Mouse (Mus musculus) stomach, embryonic 16.5 days (tissue): Measurements from ENCODE around the gene Celsr1. TPM values are rescaled to one million over a fixed set of nuclear protein-coding genes. Genes with fewer than 3 reads are reported as not detected.

ENCODE experiments used
- ATAC-seq: fragments of 200-750 bp; cut with Nextera tagmentation; 2 replicates; pipeline ENCODE4 v1.8.0; 2017; ENCODE audit warnings: moderate number of reproducible peaks, moderate TSS enrichment; ENCODE audit not compliant: insufficient read depth, low FRiP score
- H3K27ac ChIP-seq: fragments of 300-500 bp; sonication (generic); 2 replicates; pipeline ENCODE4 v1.5.1; 2014; ENCODE audit warnings: low read length
- H3K27me3 ChIP-seq: fragments of 300-500 bp; sonication (generic); 2 replicates; pipeline ENCODE4 v1.6.1; 2014; ENCODE audit warnings: low read length, control low read depth, mixed read lengths; ENCODE audit not compliant: control insufficient read depth, insufficient read depth
- H3K36me3 ChIP-seq: fragments of 300-500 bp; sonication (generic); 2 replicates; pipeline ENCODE4 v1.6.1; 2014; ENCODE audit warnings: low read length; ENCODE audit not compliant: control insufficient read depth, insufficient read depth
- H3K4me1 ChIP-seq: fragments of 300-500 bp; sonication (generic); 2 replicates; pipeline ENCODE4 v1.6.1; 2014; ENCODE audit warnings: low read length, control low read depth, mixed read lengths; ENCODE audit not compliant: control insufficient read depth, insufficient read depth
- H3K4me2 ChIP-seq: fragments of 300-500 bp; sonication (generic); 2 replicates; pipeline ENCODE4 v1.6.1; 2014; ENCODE audit warnings: low read depth, low read length, mixed read lengths
- H3K4me3 ChIP-seq: fragments of 300-500 bp; sonication (generic); replicated peaks from 2 replicates; pipeline ENCODE4 v1.5.1; 2014; ENCODE audit warnings: mild to moderate bottlenecking, low read length
- H3K9ac ChIP-seq: fragments of 300-500 bp; sonication (generic); 2 replicates; pipeline ENCODE4 v1.6.1; 2014; ENCODE audit warnings: low read length
- H3K9me3 ChIP-seq: fragments of 300-500 bp; sonication (generic); replicated peaks from 2 replicates; pipeline ENCODE4 v1.6.1; 2016; ENCODE audit warnings: low read length, control low read depth; ENCODE audit not compliant: control insufficient read depth
- WGBS: fragments of 180-500 bp; shearing (Covaris S2); extraction: QIAGEN DNeasy Blood & Tissue Kit; methylation state at CpG from one replicate; pipeline ENCODE4 v1.1.7; 2014; 5-methylcytosine and 5-hydroxymethylcytosine counted together
- polyA plus RNA-seq: library from polyadenylated mRNA; unstranded; fragments of >200 nt; fragmentation: Nextera tagmentation; extraction: Ambion mirVana; gene quantifications from 2 replicates; pipeline ENCODE4 v1.2.1, GENCODE M21; 2015

The Celsr1 gene
- polyA plus RNA-seq, result 2.6 and 2.7 TPM in 2 replicates

DNA sequence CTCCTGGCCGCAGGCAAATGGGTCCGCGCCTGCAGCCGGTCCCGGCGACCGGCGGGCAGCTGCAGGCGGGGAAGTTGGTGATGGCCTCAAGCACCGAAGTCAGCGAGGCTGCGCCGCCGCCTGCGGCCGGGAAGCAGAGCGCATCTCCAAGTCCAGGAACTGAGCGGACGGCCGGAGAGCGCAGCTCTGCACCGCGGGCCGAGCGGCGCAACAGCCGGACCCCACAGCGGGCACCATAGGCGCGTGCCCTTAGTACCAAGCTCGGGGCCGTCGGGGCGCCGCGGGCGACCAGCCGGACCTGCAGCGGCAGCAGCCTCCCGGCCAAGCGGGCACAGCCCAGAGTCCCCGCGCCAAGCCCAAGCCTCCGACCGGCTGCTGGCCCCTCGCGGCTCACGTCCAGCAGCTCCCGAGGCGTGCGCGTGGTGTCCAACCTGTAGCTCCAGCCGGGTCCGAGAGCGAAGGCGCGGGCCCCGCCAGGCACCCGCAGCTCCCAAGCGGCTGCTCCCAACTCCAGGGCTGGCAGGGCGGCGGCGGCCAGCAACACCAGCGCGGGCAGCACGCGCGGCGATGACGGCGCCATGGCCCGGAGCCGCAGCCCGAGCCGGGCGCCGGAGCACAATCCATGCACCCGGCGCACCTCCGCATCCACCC, at the start of gene Celsr1:
Gene Celsr1, minus strand, starts transcription at position 587 of the 651 bp plus-strand sequence.
- peaks cover 8% of the 10 kb centered on the region for H3K9me3 ChIP-seq
- peak within 1 kb of the TSS; percentile 85 for H3K27ac ChIP-seq
- H3K9ac ChIP-seq, result peak within 1 kb of the TSS; percentile 81
- ATAC-seq, result no peak
- under 1% methylated on average over 77 of the region's 80 CpGs for WGBS
- 0 out of 2 replicates have a peak, but pooled peaks cover 17% of the 10 kb centered on the region for H3K36me3 ChIP-seq
- H3K4me3 ChIP-seq, result peak within 1 kb of the TSS; percentile 63
- H3K4me2 ChIP-seq, result peak within 1 kb of the TSS; percentile 81
- H3K4me1 ChIP-seq, result peaks cover 14% of the 10 kb centered on the region
- peaks cover 22% of the 10 kb centered on the region for H3K27me3 ChIP-seq

DNA sequence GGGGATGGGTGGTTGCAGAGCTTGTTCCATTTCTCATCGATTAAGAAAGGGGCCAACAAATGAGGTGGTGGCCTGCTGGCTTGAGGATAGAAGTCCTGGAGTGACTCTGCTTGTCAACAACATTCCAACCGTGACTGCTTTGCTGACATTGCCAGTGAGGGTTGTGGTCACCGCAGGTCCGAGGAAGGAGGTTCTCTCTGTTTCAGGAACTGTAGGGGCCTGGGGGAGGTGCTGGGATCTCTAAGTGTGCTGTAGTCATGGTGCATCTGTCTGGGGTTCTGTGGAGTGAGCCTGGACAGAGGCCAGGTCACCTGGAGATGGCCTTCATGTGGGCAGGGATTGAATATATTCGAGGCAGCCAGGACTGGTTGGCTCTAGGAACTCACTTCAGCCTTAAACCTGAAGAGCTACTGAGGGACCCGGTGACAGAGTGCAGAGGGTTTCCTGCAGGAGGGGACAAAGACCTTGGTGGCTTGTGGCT, 49.7 kb upstream of the Celsr1 start:
- Histone ChIP-seq H3K27ac (no peak overlapping the region), H3K36me3 (no peaks in the 10 kb centered on the region), H3K4me3 (no peak overlapping the region), H3K27me3 (no peaks in the 10 kb centered on the region), H3K4me2 (no peak overlapping the region), H3K4me1 (peaks cover 63% of the 10 kb centered on the region), H3K9me3 (no peaks in the 10 kb centered on the region), H3K9ac (no peak overlapping the region)
- WGBS, result 47% methylated on average over 6 of the region's 6 CpGs
- no peak for ATAC-seq

DNA sequence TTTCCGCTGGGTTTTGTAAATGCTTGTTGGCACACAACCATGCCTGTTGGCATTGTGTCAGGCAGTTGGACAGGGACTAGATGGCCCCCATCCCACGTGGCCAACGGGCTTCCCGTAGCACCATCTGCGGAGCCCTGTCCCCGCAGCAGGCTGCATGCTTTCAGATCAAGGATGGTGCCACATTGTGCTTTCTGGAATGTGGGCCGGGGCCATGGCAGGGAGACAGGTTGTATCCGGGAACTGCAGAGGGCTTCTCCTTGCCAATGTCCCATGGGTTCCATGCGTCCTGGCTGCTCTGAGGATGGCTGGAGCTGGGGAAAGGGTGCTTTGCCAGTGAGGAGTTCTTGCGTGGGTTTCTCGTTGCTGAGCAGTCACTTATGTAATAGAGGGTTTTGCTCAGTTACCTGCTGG, 49.0 kb upstream of the Celsr1 start:
- H3K9me3 ChIP-seq, result no peaks in the 10 kb centered on the region
- ATAC-seq, result no peak
- WGBS, result 87% methylated on average over 11 of the region's 11 CpGs
- peaks cover 57% of the 10 kb centered on the region for H3K4me1 ChIP-seq
- H3K36me3 ChIP-seq, result no peaks in the 10 kb centered on the region
- H3K9ac ChIP-seq, result no peak overlapping the region
- no peaks in the 10 kb centered on the region for H3K27me3 ChIP-seq
- no peak overlapping the region for H3K4me3 ChIP-seq
- no peak overlapping the region for H3K27ac ChIP-seq
- H3K4me2 ChIP-seq, result no peak overlapping the region

DNA sequence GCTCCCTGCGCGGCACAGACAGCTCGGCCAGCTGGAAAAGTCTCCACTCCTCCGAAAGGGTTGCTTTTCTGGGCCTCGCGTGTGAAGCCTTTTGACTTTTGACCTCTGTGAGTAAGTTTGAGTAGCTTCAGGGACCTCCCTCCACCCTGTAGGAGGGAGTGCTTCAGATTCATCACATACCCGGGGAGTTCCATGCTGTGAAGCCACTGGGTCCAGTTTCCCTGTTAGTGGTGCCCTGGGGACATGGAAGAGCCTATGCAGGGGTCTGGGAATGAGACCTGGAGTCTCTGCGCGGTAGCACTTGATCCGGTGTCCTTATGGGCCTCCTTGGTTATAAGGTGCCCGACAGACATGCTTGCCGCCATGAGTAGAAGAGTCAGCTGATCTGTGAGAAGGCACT, 48.1 kb upstream of the Celsr1 start:
- H3K9ac ChIP-seq, result no peak overlapping the region
- H3K9me3 ChIP-seq, result no peaks in the 10 kb centered on the region
- H3K4me1 ChIP-seq, result peaks cover 49% of the 10 kb centered on the region
- H3K27ac ChIP-seq, result no peak overlapping the region
- H3K27me3 ChIP-seq, result no peaks in the 10 kb centered on the region
- no peak for ATAC-seq
- no peak overlapping the region for H3K4me3 ChIP-seq
- H3K4me2 ChIP-seq, result no peak overlapping the region
- WGBS, result 70% methylated on average over 12 of the region's 12 CpGs
- H3K36me3 ChIP-seq, result no peaks in the 10 kb centered on the region

DNA sequence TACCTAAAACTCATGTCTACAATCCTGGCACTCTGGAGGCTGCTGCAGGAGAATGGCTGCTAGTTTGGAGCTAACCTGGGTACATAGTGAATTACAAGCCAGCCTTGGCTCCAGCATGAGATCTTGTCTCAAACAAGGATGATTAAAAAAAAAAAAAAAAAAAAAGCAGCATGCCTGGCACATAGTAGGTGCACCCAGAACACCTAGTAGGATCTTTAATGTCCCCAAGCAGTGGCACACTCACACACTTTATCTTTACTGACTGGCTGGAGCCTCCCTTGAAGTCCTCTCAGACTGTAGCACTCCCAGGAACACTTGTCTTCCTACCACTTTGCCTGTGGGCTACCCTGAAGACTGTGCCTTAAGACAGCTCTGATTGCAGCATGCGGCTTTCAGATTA, 46.8 kb upstream of the Celsr1 start:
- no peak overlapping the region for H3K27ac ChIP-seq
- H3K4me2 ChIP-seq, result no peak overlapping the region
- no peaks in the 10 kb centered on the region for H3K9me3 ChIP-seq
- no peak overlapping the region for H3K4me3 ChIP-seq
- ATAC-seq, result no peak
- no peaks in the 10 kb centered on the region for H3K36me3 ChIP-seq
- no peak overlapping the region for H3K9ac ChIP-seq
- H3K27me3 ChIP-seq, result no peaks in the 10 kb centered on the region
- 95% methylated on average over 1 of the region's 1 CpGs for WGBS
- H3K4me1 ChIP-seq, result peaks cover 44% of the 10 kb centered on the region

DNA sequence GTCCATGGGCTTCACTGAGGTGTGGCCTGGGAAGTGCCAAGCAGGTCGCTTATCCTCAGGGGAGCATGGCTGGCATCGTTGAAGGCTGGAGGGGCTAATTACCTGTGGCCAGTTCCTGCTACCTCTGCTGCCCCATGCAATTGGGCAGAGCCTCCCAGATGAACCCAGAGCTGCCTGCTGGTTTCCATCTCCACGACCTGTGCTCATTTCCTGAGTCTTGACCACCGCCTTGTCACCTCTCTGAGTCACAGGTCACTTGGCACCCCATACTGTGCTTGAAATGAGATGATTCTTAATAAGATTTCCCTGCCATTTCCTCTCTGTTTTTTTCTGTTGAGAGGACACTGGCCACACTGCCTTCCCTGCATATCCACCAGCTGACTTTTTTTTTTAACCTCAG, 46.3 kb upstream of the Celsr1 start:
- Histone ChIP-seq H3K9me3 (no peaks in the 10 kb centered on the region), H3K27ac (peak overlapping the region; percentile 42; the same call in 1 of the 2 replicates), H3K36me3 (no peaks in the 10 kb centered on the region), H3K27me3 (no peaks in the 10 kb centered on the region), H3K4me1 (peaks cover 39% of the 10 kb centered on the region), H3K4me3 (no peak overlapping the region), H3K9ac (no peak overlapping the region), H3K4me2 (no peak overlapping the region)
- 80% methylated on average over 4 of the region's 4 CpGs for WGBS
- no peak for ATAC-seq

DNA sequence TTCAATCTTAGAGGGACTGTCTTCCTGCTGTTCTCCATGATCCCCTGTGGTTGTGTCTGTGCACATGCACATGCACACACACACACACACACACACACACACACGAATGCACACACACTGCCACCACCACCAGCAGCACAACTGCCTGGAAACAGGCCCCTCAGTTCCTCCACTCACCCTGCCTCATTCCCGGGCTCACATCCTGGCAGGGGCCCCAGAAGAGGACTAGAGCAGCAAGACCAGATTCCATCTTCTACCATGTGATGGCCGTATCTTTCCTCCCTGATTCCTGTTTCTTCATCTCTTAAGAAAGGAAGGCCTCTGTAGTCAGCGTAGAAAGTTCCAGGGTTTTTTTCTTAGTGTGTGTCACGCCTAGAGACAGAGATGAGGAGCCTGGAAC, 45.9 kb upstream of the Celsr1 start:
- Histone ChIP-seq H3K27me3 (no peaks in the 10 kb centered on the region), H3K9ac (no peak overlapping the region), H3K27ac (peak overlapping the region; percentile 42; the same call in 1 of the 2 replicates), H3K4me3 (no peak overlapping the region), H3K4me2 (no peak overlapping the region), H3K4me1 (peaks cover 37% of the 10 kb centered on the region), H3K9me3 (no peaks in the 10 kb centered on the region), H3K36me3 (no peaks in the 10 kb centered on the region)
- ATAC-seq, result no peak
- 69% methylated on average over 5 of the region's 5 CpGs for WGBS

DNA sequence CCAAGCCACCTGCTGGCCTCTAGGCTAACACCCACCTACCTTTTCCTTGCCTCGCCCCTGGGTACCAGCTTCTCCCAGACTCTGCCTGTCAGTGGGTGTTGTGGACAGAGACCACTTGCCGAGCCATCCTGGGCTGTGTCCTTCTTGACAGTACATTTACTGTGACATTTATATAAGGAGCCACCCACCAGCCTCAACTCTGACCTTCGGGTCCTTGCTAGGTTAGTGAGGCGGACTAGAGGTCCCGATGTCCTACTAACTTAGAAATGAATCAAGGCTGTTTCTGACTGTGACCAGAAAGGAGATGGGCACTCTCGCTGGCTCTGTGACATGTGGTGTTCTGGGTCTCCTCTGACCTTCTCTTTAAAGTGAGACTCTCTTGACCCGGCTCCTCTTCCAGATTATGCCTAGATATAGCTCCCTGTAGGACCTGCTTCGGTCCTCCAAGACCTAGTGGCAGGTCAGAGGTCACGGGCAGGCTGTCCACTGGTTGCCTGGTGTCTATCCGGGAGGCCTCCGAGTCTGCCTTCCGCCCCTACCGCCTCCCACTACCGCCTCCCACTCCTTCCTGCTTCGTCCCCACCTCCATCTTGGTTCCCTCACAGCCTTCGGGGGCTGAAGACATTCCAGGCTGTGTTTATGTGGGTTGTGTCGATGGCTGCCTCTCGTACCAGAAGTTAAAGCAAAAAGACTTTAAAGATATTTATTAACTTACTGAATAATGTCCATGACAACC, 45.1 kb upstream of the Celsr1 start:
- H3K27ac ChIP-seq, result no peak overlapping the region
- no peaks in the 10 kb centered on the region for H3K9me3 ChIP-seq
- WGBS, result 61% methylated on average over 18 of the region's 18 CpGs
- H3K4me3 ChIP-seq, result no peak overlapping the region
- H3K4me2 ChIP-seq, result no peak overlapping the region
- peaks cover 41% of the 10 kb centered on the region for H3K4me1 ChIP-seq
- H3K27me3 ChIP-seq, result no peaks in the 10 kb centered on the region
- no peaks in the 10 kb centered on the region for H3K36me3 ChIP-seq
- ATAC-seq, result no peak
- no peak overlapping the region for H3K9ac ChIP-seq

DNA sequence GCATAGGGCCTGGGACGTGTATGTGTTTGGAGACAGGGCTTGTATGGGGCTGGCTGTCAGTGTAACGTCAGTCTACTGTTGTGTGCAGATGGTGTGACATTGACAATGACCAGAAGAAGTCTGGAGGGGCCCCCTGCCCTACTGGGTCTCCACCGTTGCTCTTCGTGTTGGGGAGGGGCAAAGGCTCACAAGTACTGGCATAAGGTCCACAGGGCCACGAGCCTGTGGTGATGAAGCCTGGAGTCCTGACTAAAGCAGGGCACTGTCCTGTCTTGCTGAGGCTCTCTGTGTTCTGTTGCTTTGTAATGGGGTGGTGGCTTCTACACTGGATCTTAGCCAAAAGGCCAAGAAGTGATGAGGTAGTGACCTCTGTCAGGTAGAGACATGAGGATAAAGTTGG, 44.4 kb upstream of the Celsr1 start:
- no peaks in the 10 kb centered on the region for H3K27me3 ChIP-seq
- peak; percentile 6; the same call in 1 of the 2 replicates for ATAC-seq
- peaks cover 37% of the 10 kb centered on the region for H3K4me1 ChIP-seq
- no peak overlapping the region for H3K27ac ChIP-seq
- no peak overlapping the region for H3K9ac ChIP-seq
- no peak overlapping the region for H3K4me2 ChIP-seq
- H3K9me3 ChIP-seq, result no peaks in the 10 kb centered on the region
- no peak overlapping the region for H3K4me3 ChIP-seq
- 68% methylated on average over 5 of the region's 5 CpGs for WGBS
- H3K36me3 ChIP-seq, result no peaks in the 10 kb centered on the region
